Mouse (Mus musculus) embryo, embryonic 11 days (tissue): ENCODE results near the gene Ift27.
A peak's percentile ranks its signal among the peaks of the same experiment; 100 is the strongest.

Experiments used
- DNase-seq: peaks from one replicate; pipeline ENCODE4 v3.0.0-alpha.2; 2015

Ift27 gene

DNA sequence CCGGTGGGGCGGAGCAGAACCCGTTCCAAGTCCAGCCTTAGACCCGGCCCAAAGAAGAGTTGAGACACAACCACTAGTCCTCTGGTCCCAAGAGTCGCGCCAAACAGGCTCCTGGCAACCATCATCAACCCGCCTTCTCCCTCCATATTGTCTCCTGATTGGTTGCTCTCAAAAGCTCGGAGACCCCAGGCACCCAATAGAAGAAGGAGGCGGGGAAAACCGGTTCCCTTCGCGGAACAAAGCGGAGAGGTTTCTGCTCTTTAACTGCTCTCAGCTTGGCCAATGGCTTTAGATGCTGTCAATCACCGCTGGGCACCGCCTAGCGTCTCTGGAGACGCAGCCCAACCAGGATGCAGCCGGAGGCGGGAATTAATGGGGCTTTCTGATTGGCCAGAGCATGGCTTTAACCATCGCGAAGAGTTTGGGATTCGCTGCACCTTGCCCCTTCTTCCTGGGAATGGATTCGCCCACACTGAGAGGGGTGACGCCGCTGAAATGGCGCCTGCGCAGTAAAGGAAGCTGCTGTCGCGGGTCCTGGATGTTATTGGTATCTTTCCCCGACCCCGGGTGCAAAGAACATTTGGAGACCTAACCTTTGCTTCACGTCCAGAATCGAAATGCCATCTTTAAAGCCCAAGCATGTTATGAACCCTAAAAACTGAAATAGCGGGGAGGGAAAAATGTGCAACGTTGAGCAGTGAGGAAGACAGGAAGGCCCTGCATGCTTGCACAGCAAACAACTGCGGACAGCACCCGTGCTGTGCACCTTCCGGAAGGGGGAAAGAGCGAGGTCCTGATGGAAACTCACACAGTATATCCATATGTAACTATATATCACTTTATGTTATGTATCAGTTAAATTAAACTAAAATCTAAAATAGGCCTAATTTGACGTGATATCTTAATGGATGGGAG is at the start of gene Ift27:
Ift27 (minus strand) TSS at position 136 of the 915 bp plus-strand sequence.
- DNase-seq, result peak; percentile 100

DNA sequence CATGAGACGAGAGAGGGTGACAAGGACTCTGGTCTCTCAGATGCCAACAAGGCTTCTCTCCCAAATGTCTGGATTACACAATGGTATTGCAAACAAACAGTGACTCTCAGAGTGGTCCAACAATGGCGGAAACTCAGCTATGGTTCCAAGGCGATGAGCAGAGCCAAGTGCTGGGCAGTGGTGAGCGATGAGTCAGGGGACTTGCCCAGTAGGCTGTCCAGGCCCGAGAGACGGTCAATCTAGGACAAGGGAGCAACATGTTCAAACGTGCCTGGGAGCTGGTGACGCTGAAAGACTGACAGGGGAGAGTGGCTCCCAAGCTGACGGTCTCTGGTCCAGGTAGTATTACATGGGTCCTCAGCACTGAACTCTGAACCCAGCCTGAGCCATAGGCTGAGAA is 41.4 kb upstream of the Ift27 start:
- DNase-seq, result no peak

DNA sequence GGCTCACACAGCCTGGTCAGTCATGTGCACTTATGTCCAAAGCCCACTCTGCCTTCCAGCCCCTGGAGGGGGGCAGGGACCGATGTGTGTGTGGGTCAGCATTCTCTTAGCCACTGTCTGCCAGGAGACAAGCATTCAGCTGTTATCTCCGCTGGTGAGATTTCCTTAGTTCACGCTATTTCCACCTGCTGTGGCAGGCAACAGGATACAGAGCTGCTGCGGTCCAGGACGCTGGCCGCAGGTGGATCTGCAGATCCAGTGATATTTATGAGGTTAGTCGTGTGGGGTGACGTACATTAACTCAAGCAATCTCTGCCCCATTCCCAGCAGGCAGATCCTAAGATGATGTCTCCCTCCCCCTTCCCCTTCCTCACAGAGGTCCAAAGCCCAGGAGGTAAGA is 37.5 kb upstream of the Ift27 start:
- no peak for DNase-seq

DNA sequence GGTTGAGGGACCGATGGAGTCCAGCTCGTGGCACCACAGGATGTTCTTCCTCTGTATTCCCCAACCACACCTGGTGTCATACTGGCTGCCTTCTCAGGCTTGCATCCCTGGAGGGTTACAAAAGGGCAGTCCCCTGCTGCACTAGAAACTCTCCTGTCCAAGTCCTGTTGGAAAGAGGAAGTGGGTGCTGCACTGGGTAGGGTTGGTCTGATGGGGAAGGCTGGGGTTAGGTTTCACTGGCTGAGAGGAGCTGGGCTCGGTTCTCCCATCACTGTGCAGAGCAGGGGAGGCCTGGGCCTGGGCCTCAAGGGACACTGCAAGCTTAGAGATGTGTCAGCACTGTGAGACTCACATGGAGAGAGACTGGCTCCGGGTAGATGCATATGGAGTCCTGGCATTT is 36.3 kb upstream of the Ift27 start:
- no peak for DNase-seq

DNA sequence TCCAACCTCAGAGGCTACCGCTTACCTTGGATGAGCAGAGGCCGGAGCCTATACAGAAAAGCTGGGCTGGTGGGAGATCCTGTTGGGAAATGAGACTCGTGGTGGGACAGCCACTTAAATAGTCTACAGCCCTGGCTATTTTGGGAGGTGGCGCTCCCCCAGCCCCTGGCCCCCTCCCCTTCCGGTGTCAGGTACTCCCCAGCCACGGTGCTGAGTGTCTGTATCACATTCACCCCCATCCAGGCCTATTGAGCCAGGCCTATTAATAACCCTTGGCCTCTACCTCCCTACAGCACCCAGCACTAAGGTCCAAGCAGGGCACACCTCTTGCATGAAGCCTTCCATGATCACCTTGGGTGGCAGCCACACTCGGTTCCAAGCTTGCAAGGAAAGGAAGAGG is 32.4 kb upstream of the Ift27 start, which contains the start of gene Pvalb:
Pvalb (minus strand) TSS at position 89 of the 400 bp plus-strand sequence.
- DNase-seq, result no peak

DNA sequence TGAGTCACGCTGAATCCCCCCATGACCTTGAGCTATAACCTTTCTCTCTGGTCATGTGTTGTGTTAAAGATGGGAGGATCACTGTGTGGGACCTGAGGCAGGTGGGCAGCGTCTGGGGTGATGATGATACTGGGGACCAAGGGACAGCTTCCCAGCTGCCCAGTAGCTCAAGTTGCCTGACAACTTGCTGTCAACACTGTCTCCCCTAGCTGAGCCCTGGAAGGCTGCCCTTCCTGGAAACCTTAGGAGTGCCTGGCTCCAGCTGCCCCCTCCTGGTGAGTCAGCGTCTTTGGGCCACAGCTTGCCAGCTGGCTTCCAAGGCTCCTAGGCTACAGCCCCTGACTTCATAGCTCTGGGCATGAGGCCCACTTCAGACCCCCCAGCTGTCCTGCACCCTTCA is 31.3 kb upstream of the Ift27 start:
- peak; percentile 42 for DNase-seq

DNA sequence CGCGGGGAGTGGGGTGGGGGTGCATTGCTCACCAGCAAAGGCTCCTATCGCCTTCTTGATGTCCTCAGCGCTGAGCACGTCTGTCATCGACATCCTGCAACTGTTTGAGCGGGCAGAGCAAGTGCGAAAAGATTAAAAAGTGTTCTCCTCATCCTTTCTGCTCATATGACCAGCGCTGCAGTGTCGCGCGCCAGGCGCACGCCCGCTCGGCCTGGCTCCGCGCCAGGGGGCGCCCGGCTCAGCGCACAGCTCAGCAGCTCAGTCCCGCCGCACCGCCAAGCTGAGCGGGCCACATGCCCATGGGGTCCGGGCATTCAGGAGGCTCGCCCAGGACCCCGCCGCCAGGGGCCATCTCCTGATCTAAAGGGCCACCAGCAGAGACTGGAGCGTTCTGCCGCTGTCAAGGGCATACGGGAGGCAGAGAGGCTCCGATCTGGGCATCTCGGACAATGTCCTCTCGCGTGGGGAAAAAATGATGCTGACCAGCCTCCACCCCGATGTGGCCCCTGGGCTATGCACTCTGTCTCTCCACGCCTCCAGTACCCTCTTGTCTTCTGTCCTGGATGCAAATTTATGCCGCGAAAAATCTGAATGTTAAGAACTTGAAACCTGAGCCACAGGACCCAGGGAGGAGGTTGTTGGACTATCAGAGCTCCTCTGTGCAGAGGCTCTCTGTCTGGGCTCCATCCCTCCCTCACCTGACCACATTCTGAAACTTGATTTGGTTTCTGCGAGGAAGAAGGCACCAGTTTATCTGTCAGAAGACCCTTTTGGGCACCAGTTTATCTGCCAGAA is 30.3 kb upstream of the Ift27 start:
- peak; percentile 72 for DNase-seq

DNA sequence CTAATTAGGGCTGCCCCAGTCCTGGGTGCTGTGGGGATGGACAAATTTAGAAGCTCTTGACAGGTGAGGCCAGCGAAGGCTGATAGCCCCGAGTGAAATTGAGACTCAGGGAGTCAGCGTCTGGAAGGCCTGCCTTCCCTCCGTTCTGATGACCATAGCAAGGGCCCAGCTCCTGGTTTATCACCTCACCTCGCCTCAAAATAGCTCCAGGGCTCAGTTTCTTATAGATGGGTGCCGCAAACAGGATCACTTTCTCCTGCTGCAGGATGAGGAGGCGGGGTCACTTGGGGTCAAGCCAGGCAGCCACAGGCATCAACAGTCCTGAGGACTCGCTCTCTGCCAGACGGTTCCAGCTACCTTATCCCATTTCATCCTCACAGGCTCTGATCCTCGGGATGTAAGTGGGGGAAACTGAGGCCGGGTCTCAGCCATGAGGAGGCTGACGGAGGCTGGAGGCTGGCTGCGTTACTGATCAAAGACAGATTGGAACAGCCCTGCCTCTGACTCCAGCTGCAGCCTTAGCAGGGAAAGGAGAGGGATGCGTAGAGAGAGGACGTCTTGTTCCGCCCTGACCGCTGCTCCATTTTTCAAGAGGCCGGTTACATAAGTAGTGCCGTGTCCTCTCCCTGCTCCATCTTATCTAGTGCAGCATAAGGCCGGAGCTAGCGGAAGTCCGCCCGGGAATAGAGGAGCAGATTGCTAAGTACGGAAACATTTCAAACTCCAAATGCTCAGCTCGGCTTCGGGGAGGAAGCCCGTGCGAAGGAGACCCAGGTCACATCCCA is 21.4 kb upstream of the Ift27 start:
- no peak for DNase-seq

DNA sequence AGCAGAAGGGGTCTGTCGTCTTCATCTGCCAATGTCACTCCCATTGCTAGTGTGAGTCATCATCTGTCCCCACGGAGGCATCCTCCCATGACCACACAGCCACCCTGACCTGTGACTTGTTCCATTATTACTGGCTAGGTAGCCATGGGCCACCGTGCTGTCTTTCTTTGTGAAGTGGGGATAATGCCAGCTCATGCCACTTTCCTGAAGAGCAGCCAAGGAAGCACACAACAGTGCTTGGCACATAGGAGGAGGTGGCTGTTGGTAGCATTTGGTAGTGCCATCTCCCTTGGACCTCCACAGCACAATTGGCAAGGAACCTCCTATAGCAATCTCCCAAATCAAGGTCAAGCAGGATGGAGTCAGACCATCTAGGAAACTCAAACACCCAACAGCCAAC is 20.4 kb upstream of the Ift27 start:
- DNase-seq, result no peak

DNA sequence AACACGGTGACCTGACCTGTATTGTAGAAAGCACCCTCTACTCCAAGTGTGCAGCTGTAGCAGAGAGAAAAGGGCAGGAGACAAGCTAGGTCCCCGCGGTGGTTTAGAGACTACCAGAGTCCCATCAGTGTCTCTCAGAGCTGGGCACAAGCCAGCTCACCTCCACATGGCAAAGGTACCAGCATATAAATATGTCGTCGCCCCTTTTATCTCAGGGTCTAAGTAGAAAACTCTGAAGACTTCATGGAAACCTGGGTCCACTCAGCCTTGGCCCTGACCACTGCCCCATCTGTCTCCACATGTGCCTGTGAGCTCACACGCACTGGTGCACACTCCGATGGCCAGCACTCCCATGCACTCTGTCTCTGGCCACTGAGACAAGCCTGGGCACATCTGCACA is 15.7 kb upstream of the Ift27 start:
- no peak for DNase-seq

DNA sequence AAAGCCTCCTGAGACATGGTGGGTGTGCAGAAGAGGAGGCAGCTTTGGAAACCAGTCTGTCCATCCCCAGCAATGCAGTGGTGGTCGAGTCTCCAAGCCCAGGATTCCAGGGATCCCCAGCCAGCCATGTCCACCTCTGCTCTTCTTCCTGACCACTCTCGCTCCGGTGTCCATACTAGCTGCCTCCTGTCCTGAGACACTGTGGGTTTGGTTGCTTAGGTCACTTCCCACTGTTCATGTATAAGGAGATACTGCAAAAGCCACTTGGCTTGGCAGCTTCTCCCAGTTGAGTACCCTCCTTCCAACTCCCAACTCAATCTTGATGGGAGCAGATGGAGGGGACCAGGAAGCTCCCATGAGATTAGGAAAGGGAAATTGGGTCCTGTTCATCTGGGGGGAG is 14.6 kb upstream of the Ift27 start:
- no peak for DNase-seq

DNA sequence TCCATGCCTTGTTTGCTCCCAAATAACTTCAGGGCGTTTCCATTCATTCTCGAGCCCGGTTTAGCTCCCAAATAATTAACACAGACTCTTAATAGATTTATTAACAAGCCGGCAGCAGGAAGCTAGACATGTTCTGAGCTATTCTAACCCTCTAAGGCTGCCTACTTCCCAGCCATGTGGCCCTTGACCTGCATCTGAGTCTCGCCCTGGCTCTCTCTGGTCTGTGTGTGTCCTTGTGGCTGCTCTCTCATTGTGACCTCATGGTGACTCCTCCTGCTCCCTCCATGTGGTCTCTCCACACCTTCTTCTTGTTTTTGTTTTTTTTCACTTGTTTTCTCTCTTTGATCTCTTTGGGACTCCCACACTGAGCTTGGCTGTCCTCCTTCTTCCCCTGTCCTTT is 13.0 kb upstream of the Ift27 start:
- DNase-seq, result no peak

DNA sequence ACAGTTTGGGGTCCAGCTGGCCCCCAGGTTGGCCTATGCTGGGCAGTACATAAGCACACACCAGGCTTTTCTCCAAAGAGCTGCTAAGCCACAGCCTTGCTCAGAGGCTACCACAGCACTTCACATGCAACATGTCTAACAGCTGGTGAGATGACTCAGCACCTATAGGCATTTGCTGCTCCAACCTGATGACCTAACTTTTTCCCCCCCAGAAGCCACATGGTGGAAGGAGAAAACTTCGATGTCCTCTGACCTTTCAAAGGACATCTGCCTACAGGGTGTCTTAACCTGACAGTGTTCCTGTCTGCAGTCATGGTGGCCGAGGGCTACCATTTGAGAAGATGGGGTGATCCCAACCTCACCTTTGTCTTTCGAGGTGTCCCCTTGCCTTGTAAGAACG is 11.7 kb upstream of the Ift27 start:
- no peak for DNase-seq

DNA sequence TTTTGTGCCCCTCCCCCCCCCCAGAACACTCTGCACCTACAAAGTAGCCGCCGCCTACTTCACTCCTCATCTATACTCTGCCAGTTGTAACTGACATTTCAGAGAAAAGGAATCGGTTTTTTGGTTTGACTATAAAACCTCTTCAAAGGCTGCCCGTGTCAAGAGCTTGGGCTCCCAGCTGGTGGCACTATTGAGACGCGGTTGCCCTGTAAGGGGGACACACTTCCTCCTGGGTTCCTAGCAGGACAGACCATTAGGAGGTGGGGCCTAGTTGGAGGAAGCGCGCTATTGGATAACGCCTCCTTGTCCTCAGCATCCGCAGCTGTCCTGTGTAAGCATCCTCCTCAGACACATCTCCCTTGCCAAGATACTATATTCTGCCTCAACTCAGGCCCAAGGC is 10.9 kb upstream of the Ift27 start:
- peak; percentile 88 for DNase-seq

DNA sequence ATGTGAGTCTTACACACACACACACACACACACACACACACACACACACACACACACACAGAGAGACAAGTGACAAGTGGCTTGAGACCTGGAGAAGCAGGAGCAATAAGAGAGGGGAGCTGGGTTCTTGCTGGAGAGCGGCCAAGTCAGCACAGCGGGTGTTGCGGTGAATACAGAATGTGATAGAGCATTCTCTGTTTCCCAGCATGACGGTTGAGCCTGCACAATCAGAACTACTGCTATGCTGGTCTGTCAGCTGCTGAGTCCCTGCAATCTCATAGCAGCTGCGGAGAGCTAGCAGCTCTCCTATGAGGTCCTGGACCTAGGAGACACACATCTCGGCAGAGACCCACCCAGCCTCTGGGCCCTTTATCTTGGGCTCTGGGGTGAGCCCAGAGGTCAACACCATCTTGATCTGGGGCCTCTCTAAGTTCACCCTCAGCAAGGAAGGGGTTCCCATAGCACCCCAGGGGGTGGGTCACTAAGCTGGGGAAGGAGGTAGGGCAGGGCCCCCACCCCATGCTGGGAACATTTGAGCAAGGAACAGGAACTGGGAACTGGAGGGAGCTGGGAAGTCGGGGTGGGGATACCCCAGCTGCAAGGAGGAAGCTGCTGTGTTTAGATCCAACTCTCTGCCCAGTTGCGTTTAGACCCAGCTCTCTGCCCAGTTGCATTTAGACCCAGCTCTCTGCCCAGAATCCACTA is 7.9 kb upstream of the Ift27 start:
- DNase-seq, result no peak

DNA sequence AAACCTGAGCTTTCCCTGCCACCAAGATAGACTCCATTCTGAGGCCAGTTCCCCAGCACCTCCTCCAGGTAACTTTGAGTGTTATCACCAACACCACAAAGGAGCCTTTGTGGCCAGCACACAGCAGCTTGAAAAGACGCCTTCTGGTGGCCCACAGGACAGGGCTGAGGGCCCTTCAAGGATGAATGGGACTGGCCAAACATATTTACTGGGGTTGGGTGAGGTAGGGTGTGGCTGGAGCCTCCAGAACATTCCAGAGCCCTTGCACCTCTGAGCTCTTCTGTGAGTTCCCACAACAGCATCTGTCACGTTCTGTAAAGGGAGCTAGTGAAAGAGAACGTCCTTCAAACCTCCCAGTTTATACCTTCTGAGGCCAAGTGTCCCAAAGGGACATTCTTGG is 5.9 kb upstream of the Ift27 start:
- no peak for DNase-seq

DNA sequence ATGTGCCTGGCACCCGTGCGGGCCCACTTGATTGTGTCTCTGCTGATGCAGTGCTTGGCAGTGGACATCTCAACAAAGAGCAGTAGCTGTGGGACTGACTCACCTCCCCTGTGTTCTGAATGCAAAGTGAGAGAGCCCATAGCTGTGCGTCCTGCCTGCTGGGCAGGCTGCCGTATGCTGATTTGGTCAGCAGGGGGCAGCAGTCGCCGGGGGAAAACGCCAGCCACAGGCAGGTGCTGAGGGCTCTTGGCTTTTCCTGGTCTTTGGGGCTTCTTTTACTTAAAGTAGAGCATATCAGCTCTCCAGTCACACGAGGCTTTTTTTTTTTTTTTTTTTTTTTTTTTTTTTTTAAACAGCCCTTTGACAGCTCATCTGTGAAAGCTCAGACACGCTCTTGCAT is 4.5 kb upstream of the Ift27 start:
- peak; percentile 75 for DNase-seq

DNA sequence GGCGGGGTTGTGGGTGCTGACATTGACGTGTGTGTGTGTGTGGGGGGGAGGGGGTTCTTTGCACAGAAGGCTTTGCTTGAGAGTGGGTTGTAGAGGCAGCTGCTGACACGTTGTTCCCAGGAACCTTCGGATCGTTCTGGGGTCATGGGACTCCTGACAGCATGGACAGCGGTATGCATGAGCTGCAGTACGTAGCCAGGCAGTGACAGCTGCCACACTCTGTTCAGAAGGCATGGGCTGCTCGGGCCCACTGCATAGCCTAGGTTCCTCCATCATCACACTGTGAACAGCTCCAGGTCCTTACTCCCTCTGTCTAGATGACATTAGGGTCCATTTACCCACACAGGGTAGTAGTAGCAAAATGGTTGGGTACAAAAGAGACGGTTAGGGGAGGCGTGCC is 3.4 kb upstream of the Ift27 start:
- DNase-seq, result no peak

DNA sequence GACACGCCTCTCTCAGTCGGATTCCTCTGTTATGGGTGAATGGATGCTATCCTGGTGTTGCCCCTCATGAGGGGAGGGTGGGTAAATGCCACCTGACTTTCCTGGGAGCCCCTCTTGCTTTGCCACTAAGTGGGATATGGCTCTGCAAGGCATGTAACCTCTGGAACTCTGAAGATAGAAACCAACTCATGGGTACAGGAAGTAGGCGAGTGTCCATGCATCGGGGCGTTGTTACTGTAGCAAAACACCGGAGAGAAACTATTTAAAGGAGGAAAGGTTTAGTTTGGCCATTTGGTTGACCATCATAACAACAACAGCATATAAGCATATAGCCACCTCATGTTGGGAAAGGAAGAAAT is 959 bp upstream of the Ift27 start:
- no peak for DNase-seq

DNA sequence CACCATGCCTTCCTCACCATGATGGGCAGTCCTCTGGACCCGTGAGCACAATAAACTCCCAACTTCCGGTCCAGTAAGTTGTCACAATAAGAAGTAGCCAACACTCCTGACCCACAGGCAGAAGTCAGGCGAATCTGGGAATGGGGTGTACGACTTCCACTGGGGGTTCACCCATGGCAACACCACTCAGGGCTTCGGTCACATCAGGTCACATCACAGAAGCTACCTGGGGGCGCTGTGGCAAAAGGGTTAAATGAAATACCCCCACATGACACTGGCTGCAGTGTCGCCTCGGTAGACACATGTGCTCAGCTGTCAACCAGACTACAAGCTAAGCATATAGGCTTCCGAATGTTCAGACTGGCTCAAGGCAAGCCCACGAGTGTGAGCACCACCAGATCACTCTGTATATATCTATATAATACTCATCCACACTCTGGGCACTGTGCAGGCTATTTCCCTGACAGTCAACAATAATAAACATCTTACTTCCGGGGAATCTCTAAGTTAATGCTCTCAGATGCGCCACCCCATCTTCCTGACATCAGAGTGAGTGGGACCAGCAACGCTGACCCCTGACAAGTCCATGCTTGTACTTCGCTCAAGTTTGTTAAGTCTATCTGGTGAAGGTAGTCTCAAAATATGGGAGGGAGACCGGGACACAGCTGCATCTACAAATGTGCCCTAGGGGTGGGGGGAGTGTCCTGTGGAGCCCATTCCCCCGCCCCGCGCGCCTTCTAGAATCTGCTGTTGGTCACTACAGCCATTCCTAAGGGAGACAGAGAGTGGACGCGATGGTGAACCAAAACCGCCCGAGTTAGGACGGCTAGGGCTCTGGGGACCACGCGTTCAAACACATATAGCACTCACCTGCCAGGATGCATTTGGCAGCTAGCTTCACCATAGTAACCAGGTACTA is 749 bp downstream of the Ift27 start:
- DNase-seq, result peak; percentile 34

DNA sequence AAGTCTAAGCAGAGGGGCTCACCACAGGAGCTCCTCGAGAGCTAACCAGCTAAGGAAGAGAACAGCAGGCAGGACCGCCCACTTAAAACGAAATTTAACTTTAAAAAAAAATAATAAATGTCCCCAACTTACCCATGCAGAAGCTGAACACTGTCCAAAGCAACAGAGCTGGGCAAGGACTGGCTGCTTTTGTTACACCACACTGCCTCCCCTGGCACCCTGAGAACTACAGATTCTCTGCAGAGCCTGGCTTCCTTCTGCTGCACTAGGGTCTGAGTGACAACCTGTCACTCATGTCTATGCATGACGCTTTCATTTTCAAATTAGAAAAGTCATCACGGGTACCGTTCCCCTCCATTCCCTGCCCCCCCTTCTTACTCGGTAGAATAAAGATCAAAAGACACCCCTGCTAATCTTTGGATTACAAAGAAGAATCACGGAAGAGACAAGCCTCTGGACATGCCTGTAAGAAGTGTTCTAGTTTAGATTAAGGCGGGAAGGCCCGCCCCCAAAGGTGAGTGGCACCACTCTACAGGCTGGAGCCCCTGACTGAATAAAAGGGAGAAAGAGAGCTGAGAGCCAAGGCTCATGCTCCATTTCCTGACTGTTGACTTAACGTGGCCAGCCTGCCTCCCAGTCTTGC is 1.5 kb downstream of the Ift27 start:
- DNase-seq, result no peak
